Mouse (Mus musculus) testis, adult 2 months (tissue): ENCODE results near the gene Aldh1a3. TPM values are rescaled to one million over a fixed set of nuclear protein-coding genes. Genes with fewer than 3 reads are reported as not detected.
A peak's percentile ranks its signal among the peaks of the same experiment; 100 is the strongest.

Source experiments
- H3K27ac ChIP-seq: fragments of 200-500 bp; 2 replicates; pipeline ENCODE4 v1.5.1; 2012; ENCODE audit warnings: low read depth, low read length; ENCODE audit not compliant: control insufficient read depth, insufficient read depth
- H3K27me3 ChIP-seq: fragments of 200-500 bp; 2 replicates; pipeline ENCODE4 v1.6.1; 2012; ENCODE audit warnings: mild to moderate bottlenecking, low read length, moderate library complexity; ENCODE audit not compliant: control insufficient read depth, insufficient read depth
- H3K36me3 ChIP-seq: fragments of 200-500 bp; 2 replicates; pipeline ENCODE4 v1.6.1; 2012; ENCODE audit warnings: mild to moderate bottlenecking, low read length; ENCODE audit not compliant: control insufficient read depth, insufficient read depth
- H3K4me1 ChIP-seq: fragments of 200-500 bp; 2 replicates; pipeline ENCODE4 v1.6.1; 2012; ENCODE audit warnings: low read length; ENCODE audit not compliant: control insufficient read depth, insufficient read depth
- H3K4me3 ChIP-seq: fragments of 200-500 bp; 2 replicates; pipeline ENCODE4 v1.5.1; 2012; ENCODE audit warnings: low read depth, mild to moderate bottlenecking, low read length, moderate library complexity, mixed read lengths; ENCODE audit not compliant: control insufficient read depth
- CTCF ChIP-seq: fragments of 200-500 bp; IDR thresholded peaks from 2 replicates; pipeline ENCODE4 v1.5.1; 2012; ENCODE audit warnings: low read depth, mild to moderate bottlenecking, inconsistent platforms, low read length, moderate library complexity; ENCODE audit not compliant: control insufficient read depth, insufficient read depth, insufficient replicate concordance
- POLR2A ChIP-seq: fragments of 200-500 bp; IDR thresholded peaks from 2 replicates; pipeline ENCODE4 v1.6.1; 2012; ENCODE audit warnings: low read depth, mild to moderate bottlenecking, inconsistent platforms, low read length, moderate library complexity; ENCODE audit not compliant: control insufficient read depth
- polyA plus RNA-seq: library from polyadenylated mRNA; depleted of rRNA; stranded (reverse); fragments of >200 nt; gene quantifications from 2 replicates; pipeline ENCODE4 v1.2.3, GENCODE M21; 2012

The Aldh1a3 gene
- polyA plus RNA-seq, 1 experiment: 1.6 TPM

GRCm38 (mm10) chr7:66442501-66443369, 15.4 kb upstream of the Aldh1a3 start:
- H3K4me3 ChIP-seq: no peak overlapping the region; the same call in 1 of the 2 replicates
- no peak for TF ChIP-seq CTCF
- TF ChIP-seq POLR2A: no peak
- H3K27me3 ChIP-seq: no peaks in the 10 kb centered on the region
- no peaks in the 10 kb centered on the region for H3K4me1 ChIP-seq
- no peaks in the 10 kb centered on the region for H3K36me3 ChIP-seq
- H3K27ac ChIP-seq: no peak overlapping the region

DNA sequence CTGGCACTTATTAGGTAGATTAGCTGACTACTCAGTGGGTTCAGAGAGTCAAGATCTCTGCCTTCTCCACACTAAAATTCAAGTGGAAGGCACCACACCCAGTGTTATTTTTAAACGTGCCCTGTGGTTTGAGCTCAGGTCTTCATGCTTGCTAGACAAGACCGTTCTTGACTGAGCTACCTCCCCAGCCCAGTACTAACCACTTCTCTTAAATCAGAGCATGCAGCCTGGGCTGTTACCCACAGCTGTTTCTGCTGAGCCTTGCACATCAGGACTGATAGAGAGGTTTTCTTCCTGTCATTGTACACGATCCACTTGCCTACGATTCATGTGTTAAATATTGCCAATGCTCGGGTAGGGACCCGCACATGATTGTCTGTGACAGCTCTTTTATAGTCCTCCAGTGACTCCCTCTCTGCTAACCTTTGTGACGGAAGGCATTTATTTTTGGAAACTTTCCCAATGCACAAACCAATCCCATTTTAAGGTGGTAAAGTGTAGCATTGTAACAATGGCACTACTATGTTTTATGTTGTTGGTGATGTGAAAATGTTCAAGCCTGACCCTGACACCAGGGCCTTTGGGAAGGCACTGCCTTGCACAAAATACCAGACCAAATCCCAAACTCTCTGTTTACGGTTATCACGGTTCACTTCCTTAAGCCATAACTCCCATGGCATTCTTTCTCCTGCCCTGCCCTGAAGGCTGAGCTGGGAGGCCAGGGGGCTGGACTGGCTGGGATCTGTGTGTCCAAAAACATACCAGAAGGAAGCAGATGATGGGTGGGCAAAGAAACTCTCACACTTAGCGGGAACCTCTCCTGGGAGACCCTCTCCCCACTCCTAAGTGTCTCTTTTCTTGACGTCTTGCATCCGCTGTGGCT, 11.7 kb upstream of the Aldh1a3 start:
- Histone ChIP-seq H3K27me3 (no peaks in the 10 kb centered on the region), H3K4me3 (no peak overlapping the region), H3K4me1 (no peaks in the 10 kb centered on the region), H3K36me3 (no peaks in the 10 kb centered on the region), H3K27ac (no peak overlapping the region)
- TF ChIP-seq POLR2A (no peak), CTCF (no peak)

- TF ChIP-seq POLR2A: no peak
- TF ChIP-seq CTCF: peak; percentile 81; the same call in 1 of the 2 replicates
- H3K27ac ChIP-seq: no peak overlapping the region
- no peaks in the 10 kb centered on the region for H3K27me3 ChIP-seq
- no peaks in the 10 kb centered on the region for H3K36me3 ChIP-seq
- no peak overlapping the region for H3K4me3 ChIP-seq
- H3K4me1 ChIP-seq: no peaks in the 10 kb centered on the region
Observed at GRCm38 (mm10) chr7:66434453-66434935, 7.2 kb upstream of the Aldh1a3 start.

DNA sequence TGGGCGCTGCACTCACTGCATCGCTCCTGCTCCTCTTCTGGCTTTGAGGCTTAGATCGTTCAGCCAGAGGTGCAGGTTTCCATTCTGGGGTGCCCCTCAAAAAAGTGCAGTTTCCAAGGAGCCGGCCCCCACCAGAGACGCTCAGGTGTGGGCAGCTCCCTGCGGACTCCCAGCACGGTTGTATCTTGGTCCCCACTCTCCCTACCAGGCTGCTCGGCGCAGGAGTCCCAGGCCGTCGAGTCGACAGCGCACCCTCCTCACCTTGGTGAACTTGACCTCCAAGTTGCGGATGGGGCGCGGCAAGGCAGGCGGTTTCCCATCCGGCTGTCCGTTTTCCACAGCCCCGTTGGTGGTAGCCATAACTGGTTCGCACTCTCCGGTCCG, 272 bp downstream of the Aldh1a3 start:
- peak overlapping the region; percentile 7 for H3K4me3 ChIP-seq
- no peaks in the 10 kb centered on the region for H3K36me3 ChIP-seq
- peaks cover 5% of the 10 kb centered on the region; the same call in 1 of the 2 replicates for H3K4me1 ChIP-seq
- no peaks in the 10 kb centered on the region for H3K27me3 ChIP-seq
- no peak overlapping the region for H3K27ac ChIP-seq
- TF ChIP-seq POLR2A (no peak), CTCF (no peak)

- Histone ChIP-seq H3K4me3 (no peak overlapping the region), H3K36me3 (no peaks in the 10 kb centered on the region), H3K27ac (no peak overlapping the region), H3K4me1 (peaks cover 2% of the 10 kb centered on the region; the same call in 1 of the 2 replicates), H3K27me3 (no peaks in the 10 kb centered on the region)
- TF ChIP-seq POLR2A (no peak), CTCF (no peak)
Observed at GRCm38 (mm10) chr7:66421903-66422302, 5.4 kb downstream of the Aldh1a3 start.

- H3K36me3 ChIP-seq: no peaks in the 10 kb centered on the region
- no peaks in the 10 kb centered on the region for H3K27me3 ChIP-seq
- no peak overlapping the region for H3K27ac ChIP-seq
- H3K4me3 ChIP-seq: no peak overlapping the region
- TF ChIP-seq CTCF: no peak
- TF ChIP-seq POLR2A: no peak
- H3K4me1 ChIP-seq: no peaks in the 10 kb centered on the region
Observed at GRCm38 (mm10) chr7:66418981-66419380, 8.3 kb downstream of the Aldh1a3 start.

DNA sequence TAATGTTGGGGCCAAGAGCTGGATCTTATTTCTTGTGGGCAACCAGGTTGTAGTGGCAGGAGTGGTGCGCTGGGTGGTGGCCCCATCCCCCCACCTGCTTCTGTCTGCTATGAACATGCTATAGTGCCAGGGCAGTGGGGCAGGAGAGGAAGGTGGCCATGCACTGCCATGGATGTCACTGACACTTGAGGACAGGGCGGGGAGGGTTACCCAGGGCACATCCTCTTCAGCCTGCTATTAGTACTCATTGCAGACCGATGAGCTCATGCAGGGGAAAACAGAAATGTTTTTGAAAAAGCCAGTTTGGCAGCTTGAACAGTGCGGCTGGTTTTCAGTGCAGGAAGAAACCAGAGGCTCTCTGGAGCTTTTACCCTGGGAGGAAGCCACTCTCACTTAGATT, 10.5 kb downstream of the Aldh1a3 start:
- no peaks in the 10 kb centered on the region for H3K27me3 ChIP-seq
- H3K36me3 ChIP-seq: no peaks in the 10 kb centered on the region
- H3K27ac ChIP-seq: no peak overlapping the region
- H3K4me3 ChIP-seq: no peak overlapping the region
- H3K4me1 ChIP-seq: no peaks in the 10 kb centered on the region
- TF ChIP-seq POLR2A: no peak
- TF ChIP-seq CTCF: no peak
